Mouse (Mus musculus) urinary bladder, postnatal 0 days (tissue): Measurements from ENCODE around the gene Hint3. TPM values are rescaled to one million over a fixed set of nuclear protein-coding genes. Genes with fewer than 3 reads are reported as not detected.

Experiments
- polyA plus RNA-seq: library from polyadenylated mRNA; unstranded; fragments of >200 nt; fragmentation: Nextera tagmentation; extraction: Ambion mirVana; gene quantifications from 2 replicates; pipeline ENCODE4 v1.2.1, GENCODE M21; 2015

The Hint3 gene
- 35.7 and 50.6 TPM in 2 replicates for polyA plus RNA-seq

DNA sequence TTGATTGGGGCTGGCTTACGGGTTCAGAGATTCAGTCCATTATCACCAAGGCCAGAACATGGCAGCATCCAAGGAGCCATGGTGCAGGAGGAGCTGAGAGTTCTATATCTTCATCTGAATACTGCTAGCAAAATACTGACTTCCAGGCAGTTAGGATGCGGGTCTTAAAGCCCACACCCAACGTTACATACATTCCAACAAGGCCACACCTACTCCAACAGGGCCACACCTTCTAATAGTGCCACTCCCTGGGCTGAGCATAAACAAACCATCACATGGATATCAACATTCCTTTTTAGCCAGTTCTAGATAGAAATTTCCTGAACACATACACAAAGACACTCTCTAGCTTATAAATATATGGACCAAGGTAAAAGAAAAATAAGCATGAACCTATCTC, at the start of gene Hint3:
Gene Hint3 (minus strand): TSS at position 120 of the 400 bp plus-strand sequence.

DNA sequence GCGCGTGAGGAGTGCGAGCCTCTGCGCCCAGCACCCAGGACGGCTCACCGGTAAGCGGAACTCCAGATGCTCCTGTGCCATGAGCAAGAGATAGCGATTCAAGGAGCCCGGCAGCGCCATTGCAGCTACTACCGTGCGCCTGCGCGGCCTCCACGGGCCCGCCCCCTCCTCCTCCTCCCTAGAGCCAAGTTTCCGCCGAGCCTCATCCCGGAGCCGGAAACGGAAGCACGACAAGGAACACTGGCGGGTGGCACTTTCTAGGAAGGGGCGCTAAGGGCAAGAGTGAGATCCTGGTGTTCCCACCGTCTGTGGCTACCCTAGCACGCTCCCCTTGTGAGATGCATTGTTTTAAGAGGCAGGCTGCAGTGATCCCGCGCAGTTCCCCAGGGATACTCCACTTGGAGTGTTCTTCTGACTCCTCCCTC, 28.9 kb downstream of the Hint3 start, which contains the start of gene Trmt11:
Gene Trmt11 (minus strand): TSS at position 208 of the 425 bp plus-strand sequence.

Other genes with a start within 250 kb of the Hint3 start
- 12.1 and 12.6 TPM in 2 replicates for gene Trmt11, start 28.9 kb downstream of the Hint3 start, polyA plus RNA-seq
- 6.2 and 6.6 TPM in 2 replicates for gene Ncoa7, start 173.7 kb upstream of the Hint3 start, polyA plus RNA-seq
- gene Hey2, start 213.2 kb upstream of the Hint3 start, polyA plus RNA-seq, result 0.81 and 1.0 TPM in 2 replicates